In the genomic region with DNA sequence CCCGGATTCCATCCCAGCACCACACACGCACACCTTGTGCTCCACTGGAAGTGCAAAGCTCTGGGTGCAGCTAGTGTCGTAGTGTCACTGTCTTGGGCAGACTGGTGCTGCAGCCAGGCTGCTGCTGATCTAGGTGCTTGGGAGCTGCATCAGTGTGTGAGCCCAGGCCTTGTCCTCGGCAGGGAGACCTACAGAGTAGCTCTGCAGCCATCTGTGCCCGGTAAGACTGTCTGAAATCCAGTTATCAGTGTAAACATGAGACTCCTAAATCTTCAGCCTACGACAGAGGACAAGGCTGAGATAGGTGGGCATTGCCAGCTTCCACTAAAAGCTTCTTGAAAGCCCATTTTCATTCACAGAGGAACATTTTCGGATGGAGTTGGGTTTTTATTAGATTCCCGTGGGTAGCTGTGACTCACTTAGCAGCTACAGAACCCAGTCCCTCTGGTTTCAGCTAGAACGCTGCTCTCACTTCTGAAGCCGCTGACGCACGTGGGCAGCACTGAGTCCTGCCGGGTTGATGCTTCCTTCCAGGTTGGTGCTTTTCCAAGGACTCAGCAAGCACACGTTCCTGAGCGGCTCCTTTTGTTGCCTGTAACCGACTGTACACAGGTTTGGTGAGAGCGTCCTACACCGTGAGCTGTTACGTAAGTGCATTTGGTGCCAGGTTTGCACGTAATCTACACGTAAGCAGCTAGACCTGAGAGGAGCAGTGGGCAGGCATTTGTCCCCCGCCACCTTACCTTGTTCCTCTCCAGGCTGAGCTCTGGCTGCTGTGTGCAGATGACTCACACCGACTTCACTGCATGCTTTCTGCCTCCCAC, we compare ENCODE assay signal across 8 mouse cellular contexts. TPM values are rescaled to one million over a fixed set of nuclear protein-coding genes. Genes with fewer than 3 reads are reported as not detected.
DNase-seq lines count a peak whose midpoint lies in the region; ATAC-seq and TF ChIP-seq lines count a peak whose summit lies in the region.

No protein-coding gene starts in this region.

- 0 out of 2 replicates have a peak overlapping the region, but pooled peaks have one; percentile 28 for H3K9ac ChIP-seq in heart, embryonic 13.5 days
- no peak overlapping the region for H3K9ac ChIP-seq in liver, embryonic 12.5 days

- H3K27me3 ChIP-seq in heart, embryonic 13.5 days (replicated peaks) = no peaks in the 10 kb centered on the region
- no peaks in the 10 kb centered on the region for H3K27me3 ChIP-seq in liver, embryonic 12.5 days (replicated peaks)

- H3K4me3 ChIP-seq in heart, embryonic 13.5 days = no peak overlapping the region
- H3K4me3 ChIP-seq in cortical plate, adult 2 months (ENCODE audit: insufficient read depth, low read length) = no peak overlapping the region
- no peak overlapping the region for H3K4me3 ChIP-seq in liver, embryonic 12.5 days

- no peak for ATAC-seq in heart, embryonic 13.5 days (ENCODE audit: extremely low read depth, insufficient number of reproducible peaks, low FRiP score, low TSS enrichment)
- ATAC-seq in liver, embryonic 12.5 days = no peak

- TF ChIP-seq POLR2A in cortical plate, adult 2 months (IDR thresholded peaks at IDR 0.05; ENCODE audit: extremely low read depth, insufficient read depth, low read length) = no peak; the same call in 1 of the 2 replicates

- intact Hi-C loops in heart, postnatal 25 days (cut with DNase I) = loop anchor here (5.0 kb wide), 1 partner anchor 38 kb away; no protein-coding TSS in a partner anchor

- WGBS in heart, embryonic 13.5 days = 84% methylated on average over 23 of the region's 23 CpGs
- 83% methylated on average over 23 of the region's 23 CpGs for WGBS in liver, embryonic 12.5 days (ENCODE audit: insufficient replicate concordance)

- no peak overlapping the region for H3K27ac ChIP-seq in heart, embryonic 13.5 days (replicated peaks)
- H3K27ac ChIP-seq in cortical plate, adult 2 months (ENCODE audit: insufficient read depth, low read length) = peak overlapping the region; percentile 28; the same call in 1 of the 2 replicates
- H3K27ac ChIP-seq in liver, embryonic 12.5 days = no peak overlapping the region

- H3K4me1 ChIP-seq in heart, embryonic 13.5 days = peaks cover 16% of the 10 kb centered on the region
- H3K4me1 ChIP-seq in cortical plate, adult 2 months (ENCODE audit: control insufficient read depth, insufficient read depth, low read length) = peaks cover 16% of the 10 kb centered on the region
- H3K4me1 ChIP-seq in liver, embryonic 12.5 days = peaks cover 2% of the 10 kb centered on the region; the same call in 1 of the 2 replicates

- H3K4me2 ChIP-seq in heart, embryonic 13.5 days = no peak overlapping the region
- no peak overlapping the region for H3K4me2 ChIP-seq in liver, embryonic 12.5 days

- DNase-seq in heart, postnatal 25 days (ENCODE audit: low spot score) = no peak
- DNase-seq in left cerebral cortex, adult 18-20 months (ENCODE audit: low spot score in 2 of 2) = peak; percentile 71 to 88
- DNase-seq in right cerebral cortex, postnatal 25 days = peak; percentile 84
- no peak for DNase-seq in thymus, postnatal 14 days
- DNase-seq in ovary, postnatal 14 days (ENCODE audit: low spot score) = no peak

- 0 out of 2 replicates have a peak, but pooled peaks have one; percentile 11 for TF ChIP-seq CTCF in cortical plate, adult 2 months (IDR thresholded peaks at IDR 0.05; ENCODE audit: extremely low read depth, insufficient read depth, low read length)

- H3K9me3 ChIP-seq in heart, embryonic 13.5 days = no peaks in the 10 kb centered on the region
- no peaks in the 10 kb centered on the region for H3K9me3 ChIP-seq in liver, embryonic 12.5 days (replicated peaks)

- peaks cover 67% of the 10 kb centered on the region for H3K36me3 ChIP-seq in heart, embryonic 13.5 days
- peaks cover 62% of the 10 kb centered on the region for H3K36me3 ChIP-seq in liver, embryonic 12.5 days

RNA-seq across cellular contexts. Expression of a gene that starts 29.2 kb away (rescaled TPM):
- polyA plus RNA-seq in heart, embryonic 13.5 days (2015; fragmentation: Nextera tagmentation; extraction: Ambion mirVana) = 6.2 and 7.5 TPM in 2 replicates
- total RNA-seq in heart, postnatal 25 days (2021) = 1 to 10 TPM in 1 of 2 experiments, under 1 TPM in 1; 0.36 to 1.6 TPM
- 9.5 and 10.4 TPM in 2 replicates for polyA plus RNA-seq in cortical plate, adult 2 months (2012; rRNA removed)
- total RNA-seq in left cerebral cortex, adult 18-20 months (2021) = 1 to 10 TPM; 2.5 to 4.0 TPM
- polyA plus RNA-seq in liver, embryonic 12.5 days (2016; fragmentation: Nextera tagmentation; extraction: Ambion mirVana) = 4.7 and 6.1 TPM in 2 replicates

RNA-seq across cellular contexts. Expression of a gene that starts 29.3 kb away (rescaled TPM):
- polyA plus RNA-seq in heart, embryonic 13.5 days (2015; fragmentation: Nextera tagmentation; extraction: Ambion mirVana) = 214 and 236 TPM in 2 replicates
- 10 to 100 TPM; 82.6 to 89.5 TPM for total RNA-seq in heart, postnatal 25 days (2021)
- 183 and 191 TPM in 2 replicates for polyA plus RNA-seq in cortical plate, adult 2 months (2012; rRNA removed)
- total RNA-seq in left cerebral cortex, adult 18-20 months (2021) = 100 to 1,000 TPM; 181 to 216 TPM
- polyA plus RNA-seq in liver, embryonic 12.5 days (2016; fragmentation: Nextera tagmentation; extraction: Ambion mirVana) = 133 and 137 TPM in 2 replicates

RNA-seq across cellular contexts. Expression of a gene that starts 40.7 kb away (rescaled TPM):
- polyA plus RNA-seq in heart, embryonic 13.5 days (2015; fragmentation: Nextera tagmentation; extraction: Ambion mirVana) = 9.1 and 9.7 TPM in 2 replicates
- 10 to 100 TPM; 91.3 to 93.5 TPM for total RNA-seq in heart, postnatal 25 days (2021)
- 25.0 and 27.9 TPM in 2 replicates for polyA plus RNA-seq in cortical plate, adult 2 months (2012; rRNA removed)
- total RNA-seq in left cerebral cortex, adult 18-20 months (2021) = 10 to 100 TPM; 42.0 to 50.5 TPM
- polyA plus RNA-seq in liver, embryonic 12.5 days (2016; fragmentation: Nextera tagmentation; extraction: Ambion mirVana) = 6.1 and 6.8 TPM in 2 replicates

RNA-seq across cellular contexts. Expression of a gene that starts 46.9 kb away (rescaled TPM):
- polyA plus RNA-seq in heart, embryonic 13.5 days (2015; fragmentation: Nextera tagmentation; extraction: Ambion mirVana) = 54.4 and 59.9 TPM in 2 replicates
- total RNA-seq in heart, postnatal 25 days (2021) = 10 to 100 TPM; 22.9 to 26.6 TPM
- 28.4 and 30.4 TPM in 2 replicates for polyA plus RNA-seq in cortical plate, adult 2 months (2012; rRNA removed)
- total RNA-seq in left cerebral cortex, adult 18-20 months (2021) = 10 to 100 TPM; 24.9 to 27.6 TPM
- polyA plus RNA-seq in liver, embryonic 12.5 days (2016; fragmentation: Nextera tagmentation; extraction: Ambion mirVana) = 80.3 and 85.1 TPM in 2 replicates

RNA-seq across cellular contexts. Expression of a gene that starts 47.3 kb away (rescaled TPM):
- 55.5 and 56.8 TPM in 2 replicates for polyA plus RNA-seq in heart, embryonic 13.5 days (2015; fragmentation: Nextera tagmentation; extraction: Ambion mirVana)
- total RNA-seq in heart, postnatal 25 days (2021) = 10 to 100 TPM; 11.3 to 15.6 TPM
- 96.0 and 98.2 TPM in 2 replicates for polyA plus RNA-seq in cortical plate, adult 2 months (2012; rRNA removed)
- total RNA-seq in left cerebral cortex, adult 18-20 months (2021) = 10 to 100 TPM; 67.8 to 75.3 TPM
- polyA plus RNA-seq in liver, embryonic 12.5 days (2016; fragmentation: Nextera tagmentation; extraction: Ambion mirVana) = 29.6 and 31.6 TPM in 2 replicates

Comparison
In these comparisons a context has a peak if more than half of its experiments do, and no peak if none do; other contexts are left out.
1. DNase-seq: peak in left cerebral cortex, adult 18-20 months (2 of 2) and right cerebral cortex, postnatal 25 days (single experiment); none in heart, postnatal 25 days (single experiment), thymus, postnatal 14 days (single experiment) and ovary, postnatal 14 days (single experiment).